Mouse (Mus musculus) adrenal gland, adult 2 months (tissue): ENCODE measurements at regions not wholly inside any gene's neighbourhood (a gene's known extent, or its start where the extent isn't known, plus 50 kb on each side); places are given as distances from the start of the nearest gene placed in this dataset.

Experiments used
- DNase-seq: peaks from one replicate; pipeline ENCODE4 v3.0.0; 2021

- DNase-seq: no peak
Observed at GRCm38 (mm10) chr16:93191174-93191573, 365.2 kb upstream of the Runx1 start.

- DNase-seq: no peak
Observed at GRCm38 (mm10) chr16:93190301-93190700, 364.4 kb upstream of the Runx1 start.

- no peak for DNase-seq
Observed at GRCm38 (mm10) chr16:93189875-93190274, 363.9 kb upstream of the Runx1 start.

GRCm38 (mm10) chr16:93189412-93189811 is 363.5 kb upstream of the Runx1 start:
- DNase-seq: peak; percentile 28

- DNase-seq: peak; percentile 38
Observed at GRCm38 (mm10) chr16:93186554-93186953, 360.6 kb upstream of the Runx1 start.

- no peak for DNase-seq
Observed at GRCm38 (mm10) chr16:93182656-93183055, 356.7 kb upstream of the Runx1 start.

- no peak for DNase-seq
Observed at GRCm38 (mm10) chr16:93181497-93181896, 355.5 kb upstream of the Runx1 start.

- DNase-seq: no peak
Observed at GRCm38 (mm10) chr16:93180213-93180612, 354.3 kb upstream of the Runx1 start.

GRCm38 (mm10) chr16:93166667-93167066 is 340.7 kb upstream of the Runx1 start:
- no peak for DNase-seq

GRCm38 (mm10) chr16:93158526-93159226 is 332.7 kb upstream of the Runx1 start:
- no peak for DNase-seq

- no peak for DNase-seq
Observed at GRCm38 (mm10) chr16:93153545-93154329, 327.8 kb upstream of the Runx1 start.

GRCm38 (mm10) chr16:93152765-93153489 is 327.0 kb upstream of the Runx1 start:
- no peak for DNase-seq

- DNase-seq: no peak
Observed at GRCm38 (mm10) chr16:93152057-93152456, 326.1 kb upstream of the Runx1 start.

GRCm38 (mm10) chr16:93151652-93152051 is 325.7 kb upstream of the Runx1 start:
- DNase-seq: no peak

GRCm38 (mm10) chr16:93150451-93150850 is 324.5 kb upstream of the Runx1 start:
- DNase-seq: peak; percentile 49

GRCm38 (mm10) chr16:93147525-93148222 is 321.7 kb upstream of the Runx1 start:
- no peak for DNase-seq

GRCm38 (mm10) chr16:93146812-93147211 is 320.9 kb upstream of the Runx1 start:
- DNase-seq: no peak

- no peak for DNase-seq
Observed at GRCm38 (mm10) chr16:93145617-93146016, 319.7 kb upstream of the Runx1 start.

- no peak for DNase-seq
Observed at GRCm38 (mm10) chr16:93144033-93144432, 318.1 kb upstream of the Runx1 start.

- no peak for DNase-seq
Observed at GRCm38 (mm10) chr16:93143164-93143563, 317.2 kb upstream of the Runx1 start.

- DNase-seq: no peak
Observed at GRCm38 (mm10) chr16:93141967-93142366, 316.0 kb upstream of the Runx1 start.

GRCm38 (mm10) chr16:93140535-93141110 is 314.7 kb upstream of the Runx1 start:
- no peak for DNase-seq
